Mouse (Mus musculus) bone marrow macrophage, adult 2 months (primary cell): ENCODE measurements around the gene Znhit6.

Experiments
- CTCF ChIP-seq: IDR thresholded peaks from 2 replicates; pipeline ENCODE4 v1.5.1; 2012; ENCODE audit warnings: low read depth, mild to moderate bottlenecking, low read length, moderate library complexity
- POLR2A ChIP-seq: IDR thresholded peaks from 2 replicates; pipeline ENCODE4 v1.6.1; 2012; ENCODE audit warnings: mild to moderate bottlenecking, low read depth, low read length, borderline replicate concordance

DNA sequence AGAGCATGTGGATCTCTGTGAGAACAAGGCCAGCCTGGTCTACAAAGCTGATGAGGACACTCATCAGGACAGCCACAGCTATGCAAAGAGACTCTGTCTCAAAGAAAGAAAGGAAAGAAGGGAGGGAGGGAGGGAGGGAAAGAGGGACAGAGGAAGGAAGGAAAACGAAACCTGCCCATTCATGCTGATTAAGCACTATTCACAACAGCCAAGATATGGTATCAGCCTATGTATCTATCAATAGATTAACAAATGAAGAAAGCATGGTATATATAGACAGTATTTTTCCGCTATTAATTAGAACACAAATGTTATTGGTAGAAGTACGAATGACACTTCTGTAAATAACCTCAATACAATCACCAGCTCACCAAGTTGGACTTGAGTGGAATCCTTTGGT is 1.5 kb upstream of the Znhit6 start:
- TF ChIP-seq POLR2A (no peak), CTCF (no peak)
